Mouse (Mus musculus) kidney, embryonic 15.5 days (tissue): ENCODE data around the gene Ccdc151. TPM values are rescaled to one million over a fixed set of nuclear protein-coding genes. Genes with fewer than 3 reads are reported as not detected.

ENCODE experiments used
- ATAC-seq: fragments of 200-750 bp; cut with Nextera tagmentation; replicated peaks from 2 replicates; pipeline ENCODE4 v1.8.0; 2017; ENCODE audit warnings: moderate TSS enrichment; ENCODE audit not compliant: low FRiP score
- H3K27ac ChIP-seq: fragments of 300-500 bp; sonication (generic); 2 replicates; pipeline ENCODE4 v1.5.1; 2015; ENCODE audit warnings: mild to moderate bottlenecking, inconsistent platforms
- H3K27me3 ChIP-seq: fragments of 300-500 bp; sonication (generic); 2 replicates; pipeline ENCODE4 v1.6.1; 2015; ENCODE audit warnings: inconsistent platforms
- H3K36me3 ChIP-seq: fragments of 300-500 bp; sonication (generic); 2 replicates; pipeline ENCODE4 v1.6.1; 2015; ENCODE audit warnings: inconsistent platforms
- H3K4me1 ChIP-seq: fragments of 300-500 bp; sonication (generic); 2 replicates; pipeline ENCODE4 v1.6.1; 2015; ENCODE audit warnings: inconsistent platforms
- H3K4me2 ChIP-seq: fragments of 300-500 bp; sonication (generic); 2 replicates; pipeline ENCODE4 v1.6.1; 2015; ENCODE audit warnings: moderate library complexity, mild to moderate bottlenecking, inconsistent platforms
- H3K4me3 ChIP-seq: fragments of 300-500 bp; sonication (generic); replicated peaks from 2 replicates; pipeline ENCODE4 v1.5.1; 2015; ENCODE audit warnings: mild to moderate bottlenecking, inconsistent platforms
- H3K9ac ChIP-seq: fragments of 300-500 bp; sonication (generic); 2 replicates; pipeline ENCODE4 v1.6.1; 2015; ENCODE audit warnings: mild to moderate bottlenecking, inconsistent platforms
- H3K9me3 ChIP-seq: fragments of 300-500 bp; sonication (generic); replicated peaks from 2 replicates; pipeline ENCODE4 v1.6.1; 2016; ENCODE audit warnings: inconsistent platforms
- WGBS: fragments of 180-500 bp; shearing (Covaris S2); methylation state at CpG from one replicate; pipeline ENCODE4 v1.1.7; 2015; ENCODE audit warnings: mixed read lengths; 5-methylcytosine and 5-hydroxymethylcytosine counted together
- polyA plus RNA-seq: library from polyadenylated mRNA; unstranded; fragments of >200 nt; fragmentation: Nextera tagmentation; extraction: Ambion mirVana; gene quantifications from 2 replicates; pipeline ENCODE4 v1.2.1, GENCODE M21; 2015

Gene Ccdc151
- polyA plus RNA-seq, 1 experiment from 2014 or later, result 1.6 TPM

DNA sequence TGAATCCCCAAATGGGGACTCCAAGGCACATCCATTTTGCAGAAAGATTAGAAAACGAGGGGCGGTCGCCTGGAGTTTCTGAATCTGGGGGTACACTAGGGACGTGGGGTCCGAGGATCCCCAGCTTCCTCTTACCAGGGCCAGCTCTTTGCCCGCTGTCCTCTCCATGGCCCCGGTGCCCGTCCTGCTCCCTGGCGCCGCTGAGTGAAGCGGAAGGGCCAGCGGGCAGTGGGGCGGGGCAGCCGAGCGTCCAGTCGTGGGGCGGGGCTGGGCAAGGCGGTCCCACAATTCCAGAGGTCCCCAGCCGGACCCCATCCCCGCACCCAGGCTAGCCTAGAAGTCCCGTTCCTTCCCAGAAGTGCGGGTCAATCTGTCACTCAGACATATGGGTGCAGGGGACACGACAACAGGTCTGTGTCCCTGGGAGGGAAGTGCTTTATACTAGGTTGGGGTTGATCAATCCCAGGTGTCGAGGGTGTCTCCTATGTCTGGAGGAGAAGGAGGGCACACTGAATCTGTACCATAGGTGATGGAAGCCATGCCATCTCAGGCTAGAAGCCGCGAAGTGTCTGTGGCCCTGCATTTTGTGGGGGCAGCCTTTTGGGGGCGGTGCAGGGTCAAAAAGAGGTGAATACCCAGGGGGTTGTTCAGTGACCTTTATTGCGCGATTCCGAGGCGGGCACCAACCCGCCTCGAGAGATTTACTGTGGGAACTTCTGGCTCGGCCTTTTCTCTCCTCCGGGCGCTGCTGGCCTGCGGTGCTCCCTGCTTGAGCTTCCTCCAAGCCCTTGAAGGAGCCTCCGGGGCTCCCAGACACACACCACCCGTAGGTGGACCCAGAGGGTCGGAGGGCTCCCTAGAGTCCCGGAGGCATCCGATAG, 13.0 kb downstream of the Ccdc151 start, which contains the start of gene Rgl3:
Gene Rgl3, minus strand, starts transcription at position 217 of the 881 bp plus-strand sequence.
- Histone ChIP-seq H3K9ac (peak within 1 kb of the TSS; percentile 45), H3K4me1 (peaks cover 32% of the 10 kb centered on the region), H3K27me3 (peaks cover 66% of the 10 kb centered on the region), H3K4me3 (peak within 1 kb of the TSS; percentile 61), H3K4me2 (peak within 1 kb of the TSS; percentile 92), H3K27ac (peak within 1 kb of the TSS; percentile 79), H3K9me3 (no peaks in the 10 kb centered on the region), H3K36me3 (no peaks in the 10 kb centered on the region)
- 1% methylated on average over 42 of the region's 42 CpGs for WGBS
- ATAC-seq, result peak; percentile 73

DNA sequence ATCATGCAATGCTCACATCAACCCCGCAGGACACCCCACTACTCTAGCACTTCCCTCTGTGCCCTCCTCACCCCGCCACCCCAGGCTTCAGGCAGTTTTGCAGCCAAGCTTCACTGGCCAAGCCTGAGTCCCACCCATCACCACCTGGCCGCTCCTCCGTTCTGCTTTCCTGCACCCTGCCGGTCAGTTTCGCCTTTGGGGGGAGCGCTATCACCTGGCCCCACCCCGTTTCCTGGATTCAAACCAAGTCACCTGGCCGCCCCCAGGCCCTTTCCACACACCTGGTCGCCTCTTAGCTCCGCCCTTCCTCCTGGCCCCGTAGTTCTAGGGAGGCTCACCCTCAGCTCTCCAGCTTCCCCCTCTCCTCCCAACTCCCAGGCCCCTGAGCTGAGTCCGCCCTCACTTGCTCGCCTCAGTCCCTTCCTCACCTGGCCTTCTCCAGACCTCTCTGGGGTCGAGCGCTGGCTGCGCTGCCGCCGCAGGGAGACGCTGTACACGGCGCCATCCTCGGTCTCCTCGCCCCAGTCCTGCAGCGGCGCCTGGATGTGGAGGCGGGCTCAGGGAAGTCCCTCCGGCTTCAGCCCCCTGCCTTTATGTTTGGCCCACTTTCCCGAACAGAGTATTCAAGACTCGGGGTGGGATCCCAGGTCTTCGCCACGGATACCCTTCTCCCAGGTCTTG, 13.9 kb downstream of the Ccdc151 start:
- peak; percentile 76 for ATAC-seq
- H3K4me2 ChIP-seq, result peak overlapping the region; percentile 92
- H3K27ac ChIP-seq, result peak overlapping the region; percentile 79
- H3K9me3 ChIP-seq, result no peaks in the 10 kb centered on the region
- peak overlapping the region; percentile 45 for H3K9ac ChIP-seq
- H3K4me1 ChIP-seq, result peaks cover 32% of the 10 kb centered on the region
- peak overlapping the region; percentile 61 for H3K4me3 ChIP-seq
- WGBS, result under 1% methylated on average over 32 of the region's 32 CpGs
- H3K27me3 ChIP-seq, result peaks cover 66% of the 10 kb centered on the region
- H3K36me3 ChIP-seq, result no peaks in the 10 kb centered on the region

DNA sequence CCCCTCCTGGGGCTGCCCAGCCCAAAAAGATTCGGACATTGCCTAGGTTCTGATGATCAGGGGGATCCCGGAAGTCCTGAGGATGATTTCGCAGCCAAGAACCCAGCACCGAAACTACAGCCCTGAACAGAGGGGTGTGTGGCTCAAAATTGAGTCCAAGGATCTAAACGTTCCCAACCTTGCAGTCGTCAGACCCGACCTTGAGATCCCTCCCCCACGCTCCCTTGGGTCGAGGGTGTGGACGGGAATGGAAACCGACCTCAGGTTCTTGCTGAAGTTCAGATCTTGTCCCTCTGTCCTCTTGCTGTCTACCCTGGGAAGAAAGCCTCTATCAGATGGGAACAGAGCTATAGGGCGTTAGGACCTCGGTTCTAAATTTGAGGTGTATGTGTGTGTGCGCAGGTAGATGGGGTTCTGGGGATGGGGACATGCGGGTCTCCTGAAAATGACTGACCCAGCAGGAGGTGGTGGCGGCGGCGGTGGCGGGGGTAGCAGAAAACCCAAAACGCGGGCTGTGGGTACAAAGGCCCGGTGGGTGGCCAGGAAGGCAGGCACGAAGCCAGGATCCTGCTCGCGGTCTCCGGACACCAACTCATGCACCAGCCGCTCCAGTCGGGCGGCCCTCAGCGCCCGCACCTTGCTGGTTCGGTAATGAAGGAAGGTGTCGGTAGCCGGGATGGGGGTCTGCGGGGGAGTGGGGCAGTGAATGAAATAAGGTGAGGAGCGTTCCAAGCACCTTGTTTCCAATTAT, 14.7 kb downstream of the Ccdc151 start:
- 9% methylated on average over 36 of the region's 36 CpGs for WGBS
- Histone ChIP-seq H3K27ac (0 out of 2 replicates have a peak overlapping the region, but pooled peaks have one; percentile 18), H3K4me2 (peak overlapping the region; percentile 92), H3K4me1 (peaks cover 32% of the 10 kb centered on the region), H3K36me3 (no peaks in the 10 kb centered on the region), H3K9me3 (no peaks in the 10 kb centered on the region), H3K4me3 (peak overlapping the region; percentile 61), H3K9ac (no peak overlapping the region; the same call in 1 of the 2 replicates), H3K27me3 (peaks cover 64% of the 10 kb centered on the region)
- no peak for ATAC-seq

DNA sequence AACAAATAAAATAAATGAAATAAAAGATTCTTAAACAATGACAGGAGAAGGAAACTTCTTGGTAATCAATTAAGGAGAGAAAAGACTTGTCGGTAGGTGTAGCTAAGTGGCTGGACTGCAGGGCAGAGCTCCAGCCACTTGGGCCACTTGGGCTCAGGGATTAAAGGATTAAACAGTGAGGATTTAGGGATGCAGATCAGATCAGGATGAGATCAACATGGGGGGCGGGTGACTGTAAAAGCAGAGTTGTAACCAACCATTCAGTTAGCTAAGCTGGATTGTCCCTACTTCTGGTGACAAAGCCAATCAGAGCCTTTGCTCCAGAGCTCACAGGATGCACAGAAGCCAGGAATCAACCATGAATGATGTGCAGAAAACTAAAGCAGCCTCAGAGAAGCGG, 18.5 kb downstream of the Ccdc151 start:
- 40% methylated on average over 3 of the region's 3 CpGs for WGBS
- Histone ChIP-seq H3K4me1 (peaks cover 16% of the 10 kb centered on the region), H3K27ac (no peak overlapping the region), H3K4me3 (no peak overlapping the region), H3K4me2 (no peak overlapping the region), H3K36me3 (peaks cover 27% of the 10 kb centered on the region), H3K27me3 (peaks cover 27% of the 10 kb centered on the region), H3K9me3 (no peaks in the 10 kb centered on the region), H3K9ac (no peak overlapping the region)
- ATAC-seq, result no peak

DNA sequence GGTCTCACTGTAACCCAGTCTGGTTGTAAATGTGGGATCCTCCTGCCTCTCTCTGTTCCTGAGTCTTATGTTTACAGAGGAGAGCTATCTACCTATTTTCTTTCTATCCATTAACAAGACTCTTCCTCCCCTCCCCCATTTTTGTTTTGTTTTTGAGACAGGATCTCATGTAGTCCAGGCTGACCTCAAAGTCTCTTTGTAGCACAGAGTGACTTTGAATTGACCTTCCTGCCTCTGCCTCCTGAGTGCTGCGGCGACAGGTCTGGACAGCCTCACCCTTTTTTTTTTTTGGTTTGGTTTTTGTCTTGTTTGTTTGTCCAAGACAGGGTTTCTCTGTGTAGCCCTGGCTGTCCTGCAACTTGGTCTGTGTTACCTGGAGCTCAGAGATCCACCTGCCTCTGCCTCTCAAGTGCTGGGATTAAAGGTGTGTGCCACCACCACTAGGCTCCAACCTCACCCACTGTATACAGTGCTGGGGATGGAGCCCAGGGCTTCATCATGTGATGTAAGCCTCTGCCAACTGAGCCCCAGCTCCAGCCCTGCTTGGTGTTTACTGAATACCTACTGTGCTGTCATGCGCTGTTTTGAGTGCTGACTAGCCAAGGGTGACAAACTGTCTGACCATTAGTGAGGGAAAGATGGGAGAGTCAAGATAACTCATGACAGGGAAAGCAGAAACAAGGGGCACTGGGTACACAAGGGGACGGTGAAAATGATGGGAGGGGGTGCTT, 23.9 kb downstream of the Ccdc151 start:
- no peak for ATAC-seq
- Histone ChIP-seq H3K4me3 (no peak overlapping the region), H3K36me3 (peaks cover 42% of the 10 kb centered on the region), H3K9me3 (no peaks in the 10 kb centered on the region), H3K4me2 (no peak overlapping the region), H3K27me3 (no peaks in the 10 kb centered on the region), H3K4me1 (no peaks in the 10 kb centered on the region), H3K27ac (no peak overlapping the region), H3K9ac (no peak overlapping the region)
- WGBS, result 79% methylated on average over 4 of the region's 4 CpGs

DNA sequence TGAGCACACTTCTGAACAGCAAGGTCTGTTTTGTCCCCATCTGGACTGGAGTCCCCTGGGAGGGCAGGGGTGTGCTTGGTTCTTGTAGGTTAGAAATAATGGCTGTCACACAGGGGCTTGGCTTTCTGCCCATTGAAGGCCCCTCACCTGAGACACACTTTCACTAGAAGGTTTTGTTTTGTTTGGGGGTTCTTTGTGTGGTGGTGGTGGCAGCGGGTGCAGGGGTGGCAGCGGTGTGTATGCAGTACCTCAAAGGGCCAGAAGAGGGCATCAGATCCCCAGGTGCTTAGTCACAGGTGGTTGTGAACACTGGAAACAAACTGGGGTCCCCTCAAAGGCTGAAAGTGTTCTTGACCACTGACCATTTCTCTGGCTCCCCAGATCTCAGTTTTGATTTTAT, 24.5 kb downstream of the Ccdc151 start:
- no peaks in the 10 kb centered on the region for H3K4me1 ChIP-seq
- no peaks in the 10 kb centered on the region for H3K9me3 ChIP-seq
- H3K27ac ChIP-seq, result no peak overlapping the region
- H3K36me3 ChIP-seq, result peaks cover 45% of the 10 kb centered on the region
- no peak for ATAC-seq
- H3K4me2 ChIP-seq, result no peak overlapping the region
- WGBS, result 18% methylated on average over 2 of the region's 2 CpGs
- H3K9ac ChIP-seq, result no peak overlapping the region
- H3K27me3 ChIP-seq, result no peaks in the 10 kb centered on the region
- H3K4me3 ChIP-seq, result no peak overlapping the region

DNA sequence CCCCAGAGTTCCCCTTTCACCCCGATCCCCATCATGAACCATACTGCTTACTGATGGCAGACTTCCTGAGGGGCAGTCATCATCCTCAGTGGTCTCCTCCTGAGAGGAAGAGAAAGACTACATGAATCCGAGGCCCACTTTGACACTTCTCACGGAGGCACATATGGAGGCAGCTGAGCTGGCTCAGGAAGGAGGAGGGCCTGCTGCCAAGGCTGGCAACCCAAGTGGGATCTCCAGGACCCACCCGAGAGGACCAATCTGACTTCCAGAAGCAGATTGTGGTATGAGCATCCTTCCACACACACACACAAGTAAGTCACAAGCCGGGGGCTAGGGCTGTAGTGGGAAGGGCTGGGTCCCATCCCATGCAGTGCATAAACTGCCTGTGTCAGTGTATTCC, 25.1 kb downstream of the Ccdc151 start:
- Histone ChIP-seq H3K9me3 (no peaks in the 10 kb centered on the region), H3K4me1 (no peaks in the 10 kb centered on the region), H3K9ac (no peak overlapping the region), H3K36me3 (peaks cover 50% of the 10 kb centered on the region), H3K27ac (no peak overlapping the region), H3K4me3 (no peak overlapping the region), H3K27me3 (no peaks in the 10 kb centered on the region), H3K4me2 (no peak overlapping the region)
- 82% methylated on average over 5 of the region's 5 CpGs for WGBS
- no peak for ATAC-seq

- no peak overlapping the region for H3K9ac ChIP-seq
- no peak overlapping the region for H3K4me2 ChIP-seq
- ATAC-seq, result no peak
- H3K4me1 ChIP-seq, result no peaks in the 10 kb centered on the region
- 83% methylated on average over 10 of the region's 10 CpGs for WGBS
- no peak overlapping the region for H3K27ac ChIP-seq
- no peaks in the 10 kb centered on the region for H3K9me3 ChIP-seq
- no peak overlapping the region for H3K4me3 ChIP-seq
- H3K27me3 ChIP-seq, result no peaks in the 10 kb centered on the region
- peaks cover 48% of the 10 kb centered on the region for H3K36me3 ChIP-seq
Measured at GRCm38 (mm10) chr9:21976626-21977175, 25.7 kb downstream of the Ccdc151 start.

DNA sequence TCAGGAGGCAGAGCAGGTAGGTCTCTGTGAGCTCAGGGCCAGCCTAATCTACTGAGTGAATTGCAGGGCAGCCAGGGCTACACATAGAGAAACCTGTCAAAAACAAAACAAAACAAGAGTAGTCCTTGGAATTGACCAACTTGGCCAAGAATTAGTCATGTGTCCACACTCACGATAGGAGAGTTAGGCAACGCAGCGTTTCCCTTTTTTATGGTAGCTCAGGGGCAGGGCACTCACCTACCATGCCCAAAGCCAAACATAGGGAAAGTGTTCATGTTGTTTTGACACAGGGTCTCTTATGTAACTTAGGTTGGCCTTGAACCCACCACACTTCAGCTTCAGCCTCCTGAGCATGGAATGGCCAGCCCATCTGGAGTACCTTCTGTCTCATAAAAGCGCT, 33.1 kb downstream of the Ccdc151 start:
- WGBS, result 91% methylated on average over 4 of the region's 4 CpGs
- no peak overlapping the region for H3K9ac ChIP-seq
- H3K4me1 ChIP-seq, result no peaks in the 10 kb centered on the region
- peaks cover 14% of the 10 kb centered on the region for H3K36me3 ChIP-seq
- no peak overlapping the region for H3K4me3 ChIP-seq
- ATAC-seq, result no peak
- H3K9me3 ChIP-seq, result no peaks in the 10 kb centered on the region
- no peak overlapping the region for H3K4me2 ChIP-seq
- no peak overlapping the region for H3K27ac ChIP-seq
- 0 out of 2 replicates have a peak, but pooled peaks cover 5% of the 10 kb centered on the region for H3K27me3 ChIP-seq

- Histone ChIP-seq H3K9ac (no peak overlapping the region), H3K36me3 (peaks cover 14% of the 10 kb centered on the region), H3K4me1 (peaks cover 1% of the 10 kb centered on the region; the same call in 1 of the 2 replicates), H3K27me3 (0 out of 2 replicates have a peak, but pooled peaks cover 5% of the 10 kb centered on the region), H3K4me3 (no peak overlapping the region), H3K4me2 (no peak overlapping the region), H3K9me3 (no peaks in the 10 kb centered on the region), H3K27ac (no peak overlapping the region)
- WGBS, result 44% methylated on average over 6 of the region's 6 CpGs
- no peak for ATAC-seq
Measured at GRCm38 (mm10) chr9:21968883-21969282, 33.6 kb downstream of the Ccdc151 start.

GRCm38 (mm10) chr9:21963417-21963816, 39.0 kb downstream of the Ccdc151 start, which contains the start of gene Epor:
Epor (minus strand) TSS chr9:21963506.
- Histone ChIP-seq H3K27ac (peak within 1 kb of the TSS; percentile 20; the same call in 1 of the 2 replicates), H3K36me3 (peaks cover 2% of the 10 kb centered on the region), H3K4me3 (peak within 1 kb of the TSS; percentile 52), H3K9me3 (no peaks in the 10 kb centered on the region), H3K9ac (peak within 1 kb of the TSS; percentile 18), H3K4me2 (peak within 1 kb of the TSS; percentile 90), H3K27me3 (peaks cover 19% of the 10 kb centered on the region), H3K4me1 (peaks cover 49% of the 10 kb centered on the region)
- WGBS, result 2% methylated on average over 8 of the region's 8 CpGs
- ATAC-seq, result peak; percentile 69
